Mouse (Mus musculus) frontal cortex, postnatal 36 days (tissue): ENCODE measurements around the gene Kif3b.

ENCODE experiments used
- DNase-seq, 2 experiments: peaks; one replicate each; pipeline ENCODE4 v3.0.0; 2022; ENCODE audit warnings: low spot score in 2 of 2

Gene Kif3b

GRCm38 (mm10) chr2:153297771-153298170, 6.6 kb downstream of the Kif3b start:
- no peak for DNase-seq

- no peak for DNase-seq
Measured at GRCm38 (mm10) chr2:153298460-153298859, 7.2 kb downstream of the Kif3b start.

GRCm38 (mm10) chr2:153298863-153299262, 7.7 kb downstream of the Kif3b start:
- DNase-seq, result no peak

DNA sequence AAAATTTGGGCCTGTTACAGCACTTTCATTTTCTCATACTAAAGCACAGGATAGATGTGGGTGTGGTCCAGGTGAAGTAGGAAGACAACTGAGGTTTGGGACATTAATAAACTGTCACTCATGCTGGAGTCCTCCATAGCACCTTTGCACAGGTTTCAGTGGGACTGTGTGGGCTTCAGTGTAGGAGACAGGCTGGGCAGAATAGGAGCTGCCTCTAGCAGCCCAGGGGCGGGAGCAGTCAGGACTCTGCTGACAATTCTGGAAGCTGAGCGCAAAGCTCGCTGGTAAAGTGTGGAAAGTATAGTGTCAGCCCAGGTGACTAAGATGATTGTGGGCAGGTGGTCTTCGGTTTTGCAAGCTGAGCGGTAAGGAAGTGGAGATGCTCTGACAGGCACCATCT, 9.9 kb downstream of the Kif3b start:
- no peak for DNase-seq

DNA sequence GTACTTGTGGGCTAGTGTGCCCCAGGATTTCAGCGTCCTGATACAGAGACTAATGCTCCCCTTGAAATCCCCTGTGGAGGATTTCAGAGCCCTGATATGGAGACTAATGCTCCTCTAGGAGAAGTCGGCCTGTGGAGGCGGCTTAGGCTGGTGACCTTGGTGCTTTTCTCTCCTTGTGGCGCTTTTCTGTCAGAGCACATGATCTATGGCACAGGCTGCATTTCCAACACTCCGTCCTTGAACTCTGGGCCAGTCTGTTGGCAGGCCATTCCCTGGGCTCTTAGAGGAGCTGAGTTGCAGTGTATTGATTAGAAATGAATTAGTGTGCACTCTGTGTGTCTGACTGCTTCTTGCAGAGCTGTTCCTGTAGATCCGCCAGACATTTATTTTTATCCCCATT, 14.0 kb downstream of the Kif3b start:
- no peak for DNase-seq

DNA sequence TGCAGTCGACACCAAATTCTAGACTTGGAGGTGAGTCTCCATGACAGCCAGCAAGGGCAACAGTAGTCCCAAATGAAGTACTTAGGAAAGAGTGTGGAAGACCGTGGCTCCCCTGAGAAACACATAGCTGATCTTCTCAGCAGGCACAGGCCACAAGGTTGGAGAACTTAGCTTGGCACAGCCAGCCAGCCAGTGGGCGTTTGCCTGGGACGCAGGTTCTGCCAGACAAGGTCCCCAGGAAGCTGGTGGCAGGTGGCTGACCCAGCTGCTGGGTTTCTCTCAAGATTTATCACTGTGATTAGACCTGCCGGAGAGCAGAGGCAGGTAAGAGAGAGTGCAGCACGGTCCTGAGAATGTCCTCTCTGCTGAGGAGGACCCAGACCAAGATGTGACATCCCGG, 17.4 kb downstream of the Kif3b start:
- DNase-seq, result no peak

GRCm38 (mm10) chr2:153309106-153309505, 17.9 kb downstream of the Kif3b start:
- DNase-seq, result no peak

DNA sequence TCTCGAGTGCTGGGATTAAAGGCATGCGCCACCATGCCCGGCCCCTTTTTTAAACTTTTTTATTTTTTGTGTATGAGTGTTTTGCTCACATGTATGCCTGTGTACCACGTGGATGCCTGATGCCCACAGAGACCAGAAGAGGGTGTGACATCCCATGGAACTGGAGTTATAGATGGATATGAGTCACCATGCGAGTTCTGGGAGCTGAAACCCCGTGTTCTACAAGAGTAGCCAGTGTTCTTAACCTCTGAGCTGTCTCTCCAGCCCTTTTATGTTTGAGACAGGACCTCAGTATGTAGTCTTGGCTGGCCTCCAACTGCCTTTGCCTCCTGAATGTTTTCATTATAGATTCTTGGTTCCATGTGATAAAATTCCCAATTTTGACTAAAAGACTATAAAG, 19.0 kb downstream of the Kif3b start:
- DNase-seq, result no peak

- DNase-seq, result no peak
Measured at GRCm38 (mm10) chr2:153312884-153313283, 21.7 kb downstream of the Kif3b start.

DNA sequence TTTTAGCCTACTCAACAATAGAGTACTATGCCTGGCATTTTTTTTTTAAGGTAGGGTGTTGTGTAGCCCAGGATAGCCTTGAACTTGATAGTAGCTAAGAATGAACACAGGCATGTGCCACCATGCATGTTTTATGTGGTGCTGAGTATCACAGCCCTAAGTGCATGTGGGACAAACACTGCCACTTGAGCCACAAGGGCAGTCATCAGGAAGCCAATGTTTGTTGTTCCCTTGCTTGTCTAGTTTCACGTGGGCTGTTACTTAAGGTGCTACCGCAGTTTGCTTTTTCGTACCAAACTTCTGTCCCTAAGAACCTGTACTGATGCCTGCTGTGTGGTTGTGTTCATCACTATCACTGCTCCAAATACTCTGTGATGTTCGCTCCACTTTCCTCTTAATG, 27.2 kb downstream of the Kif3b start:
- DNase-seq, result no peak

- DNase-seq, result no peak
Measured at GRCm38 (mm10) chr2:153319036-153319643, 27.9 kb downstream of the Kif3b start.

GRCm38 (mm10) chr2:153325706-153326376, 34.6 kb downstream of the Kif3b start:
- DNase-seq, result no peak

DNA sequence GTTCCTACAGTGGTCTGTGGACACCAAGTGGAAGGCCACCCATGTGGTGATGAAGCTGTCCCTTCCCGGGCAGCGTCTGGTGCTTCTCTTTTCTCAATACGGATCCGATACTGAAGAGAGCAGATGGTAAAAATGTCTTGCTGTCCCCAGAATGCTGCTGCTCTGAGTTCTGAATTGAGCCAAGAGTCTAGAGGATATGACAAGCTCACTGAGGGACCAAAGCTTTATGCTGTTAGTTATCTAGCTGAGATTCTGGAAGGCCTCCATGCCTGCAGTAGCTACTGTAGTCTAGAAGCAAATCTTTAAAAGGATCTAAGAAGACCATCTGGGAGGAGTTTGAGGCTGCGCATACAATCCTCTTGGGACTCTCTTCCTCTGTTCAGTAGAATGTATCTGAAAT, 41.1 kb downstream of the Kif3b start:
- no peak for DNase-seq

- no peak for DNase-seq
Measured at GRCm38 (mm10) chr2:153332981-153333380, 41.8 kb downstream of the Kif3b start.

DNA sequence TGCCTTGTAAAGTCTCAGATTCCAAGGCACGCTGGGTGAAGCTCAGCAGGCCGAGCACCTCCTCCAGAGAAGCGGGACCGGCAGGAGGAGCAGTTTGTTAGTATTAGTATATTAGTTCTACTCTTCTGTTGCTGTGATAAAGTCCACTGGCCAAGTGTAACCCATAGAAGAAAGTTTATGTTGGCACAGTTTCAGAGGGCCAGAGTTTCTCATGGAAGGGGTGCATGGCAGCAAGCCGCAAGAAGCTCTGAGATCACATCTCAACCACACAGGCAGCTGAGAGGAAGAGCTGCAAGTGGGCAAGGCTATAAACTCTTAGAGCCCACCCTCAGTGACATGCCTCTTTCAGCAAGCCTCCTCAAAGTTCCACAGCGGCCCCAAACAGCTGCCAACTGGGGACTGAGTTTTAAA, 42.6 kb downstream of the Kif3b start:
- no peak for DNase-seq

GRCm38 (mm10) chr2:153334281-153334680, 43.1 kb downstream of the Kif3b start:
- no peak for DNase-seq

DNA sequence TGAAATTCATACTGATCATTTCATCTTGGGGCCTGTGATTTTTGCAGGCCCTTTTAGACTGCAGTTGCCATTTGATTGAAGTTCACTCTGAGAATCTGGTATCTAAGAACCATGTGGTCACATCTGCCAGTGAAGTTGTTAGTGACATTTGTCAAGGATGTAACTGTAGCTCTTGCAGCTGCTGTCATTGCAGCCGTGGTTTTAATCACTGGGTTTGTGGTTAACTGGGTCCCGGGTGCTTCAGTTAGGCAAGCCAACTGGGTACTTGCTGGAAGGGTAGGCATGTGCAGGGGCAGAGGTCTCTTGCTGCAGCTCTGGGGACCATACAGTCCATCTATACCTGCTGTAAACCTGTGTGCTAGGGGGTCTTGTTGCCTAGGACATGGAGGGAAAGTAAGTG, 44.9 kb downstream of the Kif3b start:
- DNase-seq, result no peak

DNA sequence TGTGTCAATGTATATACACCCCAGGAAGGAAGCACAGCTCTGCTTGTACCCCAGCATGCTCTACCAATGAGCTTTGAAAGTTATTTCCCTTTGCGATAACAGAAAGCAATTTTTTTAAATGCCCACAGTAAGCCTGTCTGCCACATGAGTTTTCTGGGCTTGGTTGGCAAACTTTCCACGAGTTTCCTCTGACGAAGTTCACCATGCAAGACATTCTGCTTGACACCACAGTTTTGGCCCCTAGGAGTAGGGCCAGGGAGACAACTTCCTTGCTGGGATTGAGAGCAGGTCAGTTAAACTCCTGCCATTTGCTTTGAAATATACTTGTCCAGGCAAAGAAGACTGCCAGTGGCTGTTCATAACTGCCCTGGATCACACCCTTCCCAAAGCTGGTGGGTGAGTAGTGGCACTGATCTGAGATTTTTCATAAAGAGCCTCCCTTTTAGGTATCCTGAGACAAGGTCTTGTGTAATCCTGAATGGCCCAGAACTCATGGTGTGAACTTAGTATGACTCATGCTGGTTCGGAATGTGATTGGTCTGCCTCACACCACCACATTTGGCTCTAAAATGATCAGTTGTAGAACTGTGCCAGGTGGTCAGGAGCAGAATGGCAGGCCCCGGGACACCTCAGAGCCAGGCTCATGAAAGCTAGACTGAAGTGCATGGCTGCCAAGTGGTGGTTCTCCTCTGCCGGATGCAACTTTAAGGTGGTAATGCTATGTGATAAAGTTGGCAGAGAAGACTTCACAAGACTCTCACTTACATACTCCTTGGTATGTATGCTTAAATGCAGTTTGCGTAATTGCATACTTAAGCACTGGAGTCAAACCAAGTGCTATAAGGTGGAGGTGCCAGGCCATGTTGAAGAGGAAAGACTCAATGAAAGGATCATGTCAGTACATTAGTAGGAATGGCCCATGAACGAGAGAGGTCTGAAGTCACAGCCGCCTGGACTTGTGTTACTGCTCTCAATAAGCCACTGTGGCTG, 47.4 kb downstream of the Kif3b start:
- DNase-seq, result no peak

- DNase-seq, result no peak
Measured at GRCm38 (mm10) chr2:153342166-153342565, 51.0 kb downstream of the Kif3b start.

- DNase-seq, result no peak
Measured at GRCm38 (mm10) chr2:153342602-153343001, 51.4 kb downstream of the Kif3b start.

GRCm38 (mm10) chr2:153343191-153343590, 52.0 kb downstream of the Kif3b start:
- no peak for DNase-seq

- DNase-seq, result no peak
Measured at GRCm38 (mm10) chr2:153345071-153345453, 53.8 kb downstream of the Kif3b start.
